Mouse (Mus musculus) liver, embryonic 12.5 days (tissue): Measurements from ENCODE around the gene Calml4. TPM values are rescaled to one million over a fixed set of nuclear protein-coding genes. Genes with fewer than 3 reads are reported as not detected.

Experiments
- ATAC-seq: fragments of 200-750 bp; cut with Nextera tagmentation; 2 replicates; pipeline ENCODE4 v1.8.0; 2017; ENCODE audit warnings: moderate number of reproducible peaks, mild to moderate bottlenecking, moderate library complexity
- H3K27ac ChIP-seq: fragments of 300-500 bp; sonication (generic); 2 replicates; pipeline ENCODE4 v1.5.1; 2016; ENCODE audit warnings: mild to moderate bottlenecking
- H3K27me3 ChIP-seq: fragments of 300-500 bp; sonication (generic); replicated peaks from 2 replicates; pipeline ENCODE4 v1.6.1; 2016; ENCODE audit warnings: mild to moderate bottlenecking, moderate library complexity
- H3K36me3 ChIP-seq: fragments of 300-500 bp; sonication (generic); 2 replicates; pipeline ENCODE4 v1.6.1; 2016; ENCODE audit warnings: mild to moderate bottlenecking, moderate library complexity
- H3K4me1 ChIP-seq: fragments of 300-500 bp; sonication (generic); 2 replicates; pipeline ENCODE4 v1.6.1; 2016
- H3K4me2 ChIP-seq: fragments of 300-500 bp; sonication (generic); 2 replicates; pipeline ENCODE4 v1.6.1; 2016; ENCODE audit warnings: mild to moderate bottlenecking, moderate library complexity
- H3K4me3 ChIP-seq: fragments of 300-500 bp; sonication (generic); 2 replicates; pipeline ENCODE4 v1.5.1; 2016; ENCODE audit warnings: mild to moderate bottlenecking, moderate library complexity
- H3K9ac ChIP-seq: fragments of 300-500 bp; sonication (generic); 2 replicates; pipeline ENCODE4 v1.6.1; 2016; ENCODE audit warnings: mild to moderate bottlenecking, moderate library complexity
- H3K9me3 ChIP-seq: fragments of 300-500 bp; sonication (generic); replicated peaks from 2 replicates; pipeline ENCODE4 v1.6.1; 2016; ENCODE audit warnings: mild to moderate bottlenecking, moderate library complexity
- WGBS: fragments of 180-500 bp; shearing (Covaris S2); methylation state at CpG from one replicate; pipeline ENCODE4 v1.1.7; 2016; ENCODE audit not compliant: insufficient replicate concordance; 5-methylcytosine and 5-hydroxymethylcytosine counted together
- polyA plus RNA-seq: library from polyadenylated mRNA; unstranded; fragments of >200 nt; fragmentation: Nextera tagmentation; extraction: Ambion mirVana; gene quantifications from 2 replicates; pipeline ENCODE4 v1.2.1, GENCODE M21; 2016

Calml4 gene
- polyA plus RNA-seq, 1 experiment from 2014 or later = 2.7 TPM

DNA sequence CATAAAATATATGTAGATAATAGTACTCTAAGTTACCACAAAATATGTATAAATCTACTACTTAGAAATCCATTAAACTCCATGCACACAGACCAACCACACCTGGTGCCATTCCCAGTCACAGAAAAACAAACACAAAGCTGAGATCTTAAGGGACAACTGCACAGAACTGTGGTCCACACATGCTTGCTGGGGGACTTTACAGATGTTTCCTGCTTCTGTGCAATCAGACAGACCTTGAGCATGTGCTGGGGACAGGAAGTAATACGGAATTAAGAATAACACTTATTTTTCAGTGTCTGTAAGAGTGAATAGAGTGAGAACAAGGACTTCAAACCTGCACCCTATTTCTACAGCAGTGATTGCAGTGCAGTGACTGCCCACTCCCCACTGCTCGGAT, 63.0 kb downstream of the Calml4 start:
- 76% methylated on average over 2 of the region's 2 CpGs for WGBS
- no peak overlapping the region for H3K4me2 ChIP-seq
- H3K4me3 ChIP-seq = no peak overlapping the region
- H3K4me1 ChIP-seq = peaks cover 7% of the 10 kb centered on the region; the same call in 1 of the 2 replicates
- H3K9ac ChIP-seq = no peak overlapping the region
- H3K9me3 ChIP-seq = no peaks in the 10 kb centered on the region; the same call in 1 of the 2 replicates
- no peaks in the 10 kb centered on the region for H3K27me3 ChIP-seq
- H3K27ac ChIP-seq = no peak overlapping the region
- ATAC-seq = no peak
- H3K36me3 ChIP-seq = peaks cover 39% of the 10 kb centered on the region

DNA sequence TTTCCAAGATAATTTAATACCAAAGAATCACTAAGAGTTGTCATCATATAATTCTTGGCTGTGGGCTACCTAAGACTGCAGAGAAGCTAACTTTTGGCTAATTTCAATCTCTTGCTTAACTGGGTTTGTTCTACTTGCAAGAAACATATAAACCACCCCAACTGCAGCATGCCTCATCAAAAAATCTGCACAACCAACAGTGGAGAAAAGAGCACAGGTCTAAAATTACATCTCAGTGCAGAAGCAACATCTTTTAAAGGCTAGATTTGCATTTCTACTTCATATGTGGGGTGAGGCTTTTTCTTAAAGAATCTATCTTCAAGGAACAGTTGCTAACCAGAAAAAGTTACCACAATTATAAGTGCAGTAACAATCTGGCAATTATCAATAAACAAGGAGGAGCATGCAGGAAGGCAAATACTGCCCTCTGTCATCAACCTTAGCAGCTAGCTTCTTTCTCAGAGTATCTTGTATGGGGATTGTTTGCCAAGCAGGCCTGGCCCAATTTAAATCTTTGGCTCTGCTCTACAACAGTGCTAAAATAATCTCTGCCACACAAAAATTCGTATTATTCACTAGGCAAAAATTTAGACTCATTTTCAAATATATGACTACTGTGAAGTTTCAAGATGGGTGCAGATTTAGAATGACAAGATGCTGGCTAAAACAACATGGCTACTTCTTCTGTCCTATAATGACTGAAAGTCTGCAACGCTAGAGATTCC, 67.2 kb downstream of the Calml4 start:
- Histone ChIP-seq H3K36me3 (peaks cover 19% of the 10 kb centered on the region), H3K9me3 (no peaks in the 10 kb centered on the region), H3K27me3 (no peaks in the 10 kb centered on the region), H3K9ac (no peak overlapping the region), H3K4me2 (no peak overlapping the region), H3K27ac (no peak overlapping the region), H3K4me1 (peaks cover 7% of the 10 kb centered on the region; the same call in 1 of the 2 replicates), H3K4me3 (no peak overlapping the region)
- ATAC-seq = no peak
- 67% methylated on average over 2 of the region's 2 CpGs for WGBS

Other genes with a start within 250 kb of the Calml4 start
- gene Itga11, start 180.3 kb upstream of the Calml4 start, polyA plus RNA-seq = 0.12 and 0.21 TPM in 2 replicates
- gene Fem1b, start 46.1 kb upstream of the Calml4 start, polyA plus RNA-seq = 19.5 and 20.3 TPM in 2 replicates
- gene Cln6, start 19.3 kb upstream of the Calml4 start, polyA plus RNA-seq = 15.2 and 18.5 TPM in 2 replicates
- gene Pias1, start 129.8 kb downstream of the Calml4 start, polyA plus RNA-seq = 30.2 and 31.9 TPM in 2 replicates